Mouse (Mus musculus) spleen, adult 18-20 months (tissue): ENCODE measurements around the gene Cckar.
"Not testable (repeated sequence)": the region's sequence is repeated elsewhere in the genome, so short reads cannot be mapped to it uniquely, and the experiment has no call there.

Source experiments
- DNase-seq, 2 experiments: peaks; one replicate each; pipeline ENCODE4 v3.0.0; 2022; ENCODE audit warnings: mixed read lengths in 2 of 2

Cckar gene

GRCm38 (mm10) chr5:53707235-53708177, at the start of gene Cckar:
Gene Cckar, minus strand, starts transcription at chr5:53707705.
- DNase-seq: no peak

- no peak for DNase-seq
Observed at GRCm38 (mm10) chr5:53744061-53744460, 36.6 kb upstream of the Cckar start.

DNA sequence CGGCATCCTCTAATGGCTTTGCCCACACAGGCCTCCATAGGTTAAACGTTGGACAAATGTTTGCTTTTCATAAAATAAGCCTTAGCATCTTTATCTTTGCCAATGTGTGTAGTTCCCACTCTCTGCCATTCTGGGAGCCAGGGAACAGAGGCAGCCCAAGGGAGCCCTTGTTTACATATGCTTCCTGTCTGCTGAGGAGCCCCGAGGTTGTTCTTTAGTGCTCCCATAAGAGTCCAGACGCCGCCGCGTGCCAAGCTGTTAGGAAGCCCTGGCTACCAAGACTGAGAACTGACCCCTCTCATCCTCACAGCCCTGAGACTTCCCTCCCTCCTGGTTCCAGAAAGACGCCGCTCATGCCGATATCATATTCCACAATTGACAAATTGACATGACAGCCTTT, 25.4 kb upstream of the Cckar start:
- DNase-seq: no peak

- DNase-seq: no peak
Observed at GRCm38 (mm10) chr5:53727606-53728005, 20.1 kb upstream of the Cckar start.

GRCm38 (mm10) chr5:53726011-53726410, 18.5 kb upstream of the Cckar start:
- DNase-seq: no peak

GRCm38 (mm10) chr5:53716462-53716861, 9.0 kb upstream of the Cckar start:
- no peak for DNase-seq

DNA sequence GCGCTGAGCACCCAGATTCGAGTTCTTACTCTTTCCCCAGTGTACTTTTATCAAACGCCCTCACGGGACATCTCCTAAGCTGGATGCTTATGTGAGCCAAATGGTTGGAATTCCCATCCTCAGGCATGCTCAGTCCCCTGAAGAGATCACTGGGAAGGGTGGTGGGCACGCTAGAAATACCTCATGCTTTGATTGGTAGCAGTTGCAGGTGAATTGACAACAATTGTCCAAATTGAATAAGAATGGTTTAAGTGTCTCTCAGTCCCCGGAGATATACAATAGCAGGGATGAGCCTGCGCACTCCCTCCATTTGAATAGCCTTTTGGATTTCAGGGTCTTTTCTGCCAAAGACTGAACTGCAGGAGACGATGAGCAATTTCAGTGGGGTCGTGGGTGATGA, 3.8 kb upstream of the Cckar start:
- DNase-seq: no peak

GRCm38 (mm10) chr5:53708191-53708590, 686 bp upstream of the Cckar start:
- no peak for DNase-seq

- no peak for DNase-seq
Observed at GRCm38 (mm10) chr5:53702686-53703085, 4.8 kb downstream of the Cckar start.

DNA sequence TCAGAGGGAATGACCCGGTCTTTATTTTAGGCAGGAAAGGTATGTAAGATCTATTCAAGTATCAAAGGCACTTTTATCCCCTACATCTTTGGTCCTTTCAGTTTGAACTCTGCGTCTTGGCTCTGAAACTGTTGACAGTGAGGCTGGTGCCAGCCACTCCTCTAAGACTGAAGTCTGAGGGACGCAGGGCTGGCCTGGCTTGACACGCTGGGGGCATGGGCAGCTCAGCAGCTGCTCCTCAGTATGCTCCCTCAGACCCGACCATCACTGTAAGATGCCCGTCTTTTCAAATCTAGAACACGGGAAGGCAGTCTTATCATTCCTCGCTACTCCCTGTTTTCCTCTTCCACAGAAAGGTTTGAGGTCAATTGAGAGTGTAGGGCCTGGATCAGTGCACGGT, 9.7 kb downstream of the Cckar start:
- no peak for DNase-seq

DNA sequence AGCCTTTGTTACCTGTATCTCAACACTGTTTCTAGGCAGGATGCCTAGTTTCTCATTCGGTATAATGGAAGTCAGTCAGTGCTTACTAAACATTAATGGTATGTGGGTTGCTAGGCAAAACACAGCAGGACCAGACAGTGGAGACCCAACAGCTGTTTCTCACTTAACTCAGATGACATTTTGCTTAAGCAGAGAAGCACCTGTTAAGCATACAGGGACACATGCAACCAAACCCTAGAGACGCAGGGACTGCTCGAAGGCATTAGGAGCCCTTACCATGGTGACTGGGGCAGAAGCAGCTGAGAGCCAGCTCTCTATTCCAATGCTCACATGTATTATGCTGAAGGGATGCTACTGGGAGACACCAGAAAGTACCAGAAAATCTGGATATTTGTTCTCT, 10.8 kb downstream of the Cckar start:
- DNase-seq: no peak

- no peak for DNase-seq
Observed at GRCm38 (mm10) chr5:53692662-53693061, 14.8 kb downstream of the Cckar start.

DNA sequence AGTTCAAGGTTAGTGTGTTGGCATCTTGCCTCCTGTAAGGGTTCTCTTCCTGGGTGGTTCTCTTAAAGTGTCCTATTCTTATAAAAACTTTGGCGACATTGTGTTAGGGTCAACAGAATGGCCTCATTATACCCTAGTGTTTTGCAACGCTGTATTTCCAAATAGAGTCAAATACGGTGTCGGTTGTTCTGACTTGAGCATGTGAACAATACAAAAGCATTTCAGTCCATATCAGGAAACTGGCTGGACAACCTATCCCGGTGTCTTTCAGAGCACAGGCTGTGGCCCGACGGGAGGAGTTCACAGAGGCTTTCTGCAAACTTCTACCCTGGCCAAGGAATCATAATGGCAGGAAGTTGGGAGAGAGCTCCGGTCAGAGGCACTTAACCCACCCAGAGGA, 15.4 kb downstream of the Cckar start:
- DNase-seq: no peak

- DNase-seq: no peak
Observed at GRCm38 (mm10) chr5:53691577-53691976, 15.9 kb downstream of the Cckar start.

DNA sequence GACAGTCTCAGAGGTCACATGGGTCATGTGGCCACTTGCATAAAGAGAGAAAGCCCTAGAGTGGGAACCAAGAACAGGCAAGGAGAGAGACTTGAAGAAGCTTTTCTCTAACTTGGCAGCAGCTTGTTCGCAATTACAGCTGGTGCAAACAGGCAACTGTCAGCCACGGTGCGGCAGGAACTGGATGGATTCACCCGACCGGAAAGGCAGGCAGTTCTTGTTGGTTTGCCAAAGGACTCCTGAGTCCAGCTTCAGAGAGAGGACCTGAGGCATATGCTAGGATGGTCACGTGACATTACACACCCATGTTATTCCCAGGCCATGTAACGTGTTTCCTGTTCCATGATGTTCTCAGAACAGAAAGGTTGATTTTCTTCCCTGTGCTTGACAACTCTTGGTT, 19.2 kb downstream of the Cckar start:
- no peak for DNase-seq

- DNase-seq: no peak
Observed at GRCm38 (mm10) chr5:53686379-53686778, 21.1 kb downstream of the Cckar start.

DNA sequence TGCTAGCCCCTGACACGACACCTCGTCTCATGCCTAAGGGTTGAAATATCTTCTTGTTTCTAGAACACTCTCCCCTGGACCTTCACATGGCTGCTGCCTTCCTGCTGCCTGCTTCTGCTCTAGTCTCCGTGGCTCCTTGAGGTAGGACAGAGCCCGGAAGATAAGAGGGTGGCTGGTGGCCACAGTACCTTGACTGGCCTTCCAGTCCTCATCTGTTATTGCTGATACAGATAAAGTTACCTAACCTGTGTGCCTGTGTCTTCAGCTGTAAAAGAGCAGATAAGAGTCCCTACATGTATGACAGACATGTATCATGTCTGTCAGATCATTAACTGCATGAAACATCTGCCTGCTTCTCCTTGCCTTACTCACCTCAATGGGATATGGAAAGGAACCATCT, 21.9 kb downstream of the Cckar start:
- no peak for DNase-seq

DNA sequence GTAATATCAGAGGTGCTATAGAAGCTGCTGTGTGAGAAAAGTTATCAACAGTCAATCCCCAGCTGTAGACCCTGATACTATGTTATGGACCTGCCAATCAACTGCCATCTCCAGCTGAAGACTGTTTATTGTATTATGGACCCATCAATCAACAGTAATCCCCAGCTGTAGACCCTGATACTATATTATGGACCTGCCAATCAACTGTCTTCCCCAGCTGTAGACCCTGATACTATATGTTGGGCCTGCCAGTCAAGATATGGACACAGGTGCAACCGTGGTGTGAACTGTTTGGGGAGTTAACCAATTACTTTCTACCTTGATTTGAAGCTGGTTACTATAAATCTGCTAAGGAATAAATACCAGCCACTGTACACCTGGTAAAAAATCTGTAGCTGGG, 23.1 kb downstream of the Cckar start:
- no peak for DNase-seq

DNA sequence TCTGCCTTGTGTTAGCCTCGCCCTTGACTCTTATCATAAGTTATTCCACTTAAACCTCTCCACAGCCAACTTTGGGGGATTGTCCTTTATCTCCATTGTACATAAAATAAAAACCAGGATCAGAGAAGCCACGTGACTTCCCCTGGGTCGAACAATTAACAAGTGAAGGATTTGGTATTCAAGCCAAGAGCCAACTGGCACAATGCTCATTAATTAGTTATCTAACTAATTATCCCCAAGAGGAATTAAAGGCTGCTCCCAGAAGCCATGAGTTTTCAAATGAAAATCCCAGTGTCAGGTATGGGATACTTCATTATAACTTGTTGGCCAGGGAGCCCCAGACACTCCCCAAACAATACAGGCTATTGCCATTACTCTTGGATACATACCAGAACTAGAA, 23.6 kb downstream of the Cckar start:
- no peak for DNase-seq

GRCm38 (mm10) chr5:53679651-53680050, 27.9 kb downstream of the Cckar start:
- no peak for DNase-seq

- no peak for DNase-seq
Observed at GRCm38 (mm10) chr5:53678036-53678767, 29.3 kb downstream of the Cckar start.

DNA sequence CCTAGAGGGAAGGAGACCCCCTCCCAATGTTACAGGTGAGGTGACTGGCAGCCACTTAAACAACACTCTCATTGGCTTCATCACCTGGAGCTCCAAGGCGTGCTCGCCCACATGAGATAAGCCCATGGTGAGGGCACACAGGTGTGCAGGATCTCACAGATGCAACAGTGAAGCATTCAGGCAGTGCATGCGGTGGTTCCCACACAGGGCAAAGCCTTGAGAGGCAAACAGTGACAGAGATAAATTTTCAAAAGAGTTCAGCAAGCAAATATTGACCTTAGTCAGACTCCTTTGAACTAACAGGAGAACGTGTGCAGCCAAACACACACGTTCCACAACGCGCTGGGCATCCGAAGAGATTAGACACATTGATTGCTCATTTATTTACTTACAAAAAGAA, 30.8 kb downstream of the Cckar start:
- no peak for DNase-seq

DNA sequence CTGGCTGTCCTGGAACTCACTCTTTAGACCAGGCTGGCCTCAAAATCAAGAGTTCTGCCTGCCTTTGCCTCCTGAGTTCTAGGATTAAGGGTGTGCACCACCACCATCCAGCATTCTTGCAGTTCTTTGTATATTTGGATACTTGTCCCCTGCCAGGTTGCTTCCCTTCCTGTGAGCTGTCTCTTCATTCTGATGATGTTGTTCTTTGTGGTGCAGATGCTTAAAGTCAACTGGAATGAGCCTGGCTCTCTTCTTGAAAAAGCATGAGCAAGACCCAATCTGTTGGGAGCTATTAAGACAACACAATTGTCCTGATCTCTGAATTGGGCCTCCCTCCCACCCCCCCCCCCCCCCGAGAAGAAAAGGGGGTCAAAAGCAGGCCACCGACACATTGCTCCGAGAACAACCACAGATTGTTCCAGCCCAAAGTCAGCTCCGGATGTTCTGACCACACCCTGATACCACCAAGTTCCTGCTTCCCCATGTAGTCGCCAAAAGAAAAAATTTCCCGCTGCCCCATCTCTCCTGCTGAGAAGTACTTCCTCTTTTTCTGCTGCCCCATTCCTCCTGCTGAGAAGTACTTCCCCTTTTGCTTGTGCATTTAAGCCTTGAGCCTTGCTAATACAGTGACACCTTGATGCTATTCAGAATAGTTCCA, 33.9 kb downstream of the Cckar start:
- DNase-seq: not testable (repeated sequence)

DNA sequence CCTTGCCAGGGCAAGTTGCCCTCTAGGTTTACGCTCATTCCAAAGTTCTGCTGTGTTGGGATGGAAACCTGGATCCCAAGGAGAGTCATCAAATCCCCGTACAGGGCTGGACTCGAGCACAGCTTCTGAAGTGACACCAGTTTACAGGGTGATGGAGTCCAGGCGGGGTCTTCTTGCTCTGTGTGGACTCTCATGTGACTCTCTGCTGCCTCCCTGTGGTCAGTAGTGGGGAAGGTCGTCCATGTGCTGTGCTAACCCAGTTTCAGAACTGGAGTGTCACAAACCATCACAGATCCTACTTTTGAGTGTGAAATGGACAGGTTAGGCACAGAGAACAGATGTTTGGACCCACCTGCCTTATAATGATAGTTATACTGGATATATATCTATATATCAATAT, 35.2 kb downstream of the Cckar start:
- peak in 1 of 2 experiments; percentile 51 for DNase-seq
